Mouse (Mus musculus): Measurements from ENCODE around the gene Six3. TPM values are rescaled to one million over a fixed set of nuclear protein-coding genes. Genes with fewer than 3 reads are reported as not detected.

Six3 gene
- polyA plus RNA-seq, 1 experiment from 2014 or later, result not detected

DNA sequence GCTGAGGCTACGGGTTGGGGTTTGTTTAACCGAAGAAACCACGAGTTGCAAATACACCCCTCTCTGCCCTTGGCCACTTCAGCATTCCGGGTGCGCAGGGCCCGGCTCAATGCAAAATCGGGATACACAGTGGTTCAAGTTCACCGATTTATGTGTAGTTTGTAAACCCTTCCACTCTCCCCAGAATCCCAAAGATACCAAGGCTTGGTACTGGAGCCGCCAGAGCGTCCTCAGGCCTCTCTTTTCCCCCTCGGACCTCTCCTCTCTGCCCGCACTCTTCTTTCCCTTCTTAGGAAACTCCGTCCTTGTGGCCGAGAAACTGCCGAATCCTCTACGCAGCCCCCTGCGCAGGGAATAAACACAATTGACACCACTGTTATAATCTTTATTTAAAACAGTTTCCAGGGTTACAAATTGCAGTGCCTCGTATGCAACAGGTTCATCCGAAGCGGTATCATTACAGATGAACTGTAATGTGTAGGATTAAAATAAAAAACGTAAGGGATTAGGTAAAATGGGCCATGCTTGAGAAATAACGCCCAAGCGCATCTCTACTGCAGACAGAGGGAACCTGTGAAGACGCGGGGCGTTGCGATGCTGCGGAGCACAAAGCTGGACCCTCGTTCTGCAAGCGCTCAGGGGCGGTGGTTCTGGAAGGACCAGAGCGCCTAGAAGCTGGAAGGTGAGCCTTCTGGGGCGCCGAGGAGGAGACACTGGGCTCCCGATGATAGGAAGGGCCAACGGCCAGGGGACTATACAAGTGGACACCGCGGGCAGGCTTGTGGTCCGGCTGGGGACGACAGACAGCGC lies 5.6 kb upstream of the Six3 start:
- no peaks in the 10 kb centered on the region for H3K9me3 ChIP-seq (replicated peaks; ENCODE audit: low read length)
- 0 out of 2 replicates have a peak, but pooled peaks cover 3% of the 10 kb centered on the region for H3K4me1 ChIP-seq (replicated peaks; ENCODE audit: insufficient read depth, low read length)
- WGBS, result 2% methylated on average over 41 of the region's 41 CpGs
- no peak overlapping the region for H3K4me2 ChIP-seq (ENCODE audit: low read length)
- H3K27me3 ChIP-seq (ENCODE audit: insufficient read depth, low read length), result peaks cover 85% of the 10 kb centered on the region
- DNase-seq (ENCODE audit: low spot score) (no peak), ATAC-seq (replicated peaks; ENCODE audit: low FRiP score, low read depth) (no peak)
- no peak for TF ChIP-seq CTCF (IDR thresholded peaks at IDR 0.05; ENCODE audit: low read depth)
- no peak overlapping the region for H3K9ac ChIP-seq (ENCODE audit: low read depth, low read length)
- no peak overlapping the region for H3K27ac ChIP-seq
- no peak overlapping the region for H3K4me3 ChIP-seq (replicated peaks; ENCODE audit: low read depth, low read length)
- no peaks in the 10 kb centered on the region for H3K36me3 ChIP-seq (ENCODE audit: insufficient read depth, low read length)

DNA sequence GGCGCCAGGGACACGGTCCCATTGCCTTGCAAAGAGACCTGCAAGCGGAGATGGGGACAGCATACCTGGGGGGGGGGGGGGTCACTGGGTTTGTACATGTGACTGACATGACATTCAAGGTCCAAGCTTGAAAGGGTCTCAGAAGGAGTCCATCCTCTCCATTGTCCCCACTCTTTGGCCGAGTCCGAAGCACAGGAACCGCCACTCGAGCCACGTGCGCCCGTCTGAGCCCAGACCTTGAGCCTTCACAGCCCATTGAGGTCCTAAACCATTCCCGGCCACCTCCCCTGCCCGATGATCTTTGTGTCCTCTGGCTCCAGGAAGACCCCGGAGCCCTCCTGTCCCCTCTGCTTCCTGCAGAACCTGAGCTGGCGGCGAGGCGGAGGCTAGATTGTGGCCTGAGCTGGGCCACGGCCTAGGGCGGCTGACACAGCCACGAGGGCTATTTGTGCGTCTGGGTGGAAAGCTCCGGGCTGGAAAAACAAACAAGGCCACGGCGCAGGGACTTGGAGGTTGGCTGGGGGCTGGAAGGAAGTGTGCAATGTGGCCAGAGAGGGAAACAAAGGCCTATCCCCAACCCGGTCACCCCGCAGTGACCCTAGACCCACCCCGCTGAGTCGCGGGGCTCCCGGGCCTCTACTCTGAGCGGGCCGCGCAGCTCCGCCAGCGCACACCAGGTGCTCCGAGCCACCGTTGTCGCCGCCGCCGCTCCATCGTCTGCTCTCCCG lies 4.9 kb upstream of the Six3 start:
- no peak for TF ChIP-seq CTCF (IDR thresholded peaks at IDR 0.05; ENCODE audit: low read depth)
- H3K27ac ChIP-seq, result no peak overlapping the region
- H3K27me3 ChIP-seq (ENCODE audit: insufficient read depth, low read length), result peaks cover 86% of the 10 kb centered on the region
- 2% methylated on average over 36 of the region's 42 CpGs for WGBS
- ATAC-seq (replicated peaks; ENCODE audit: low FRiP score, low read depth) (no peak), DNase-seq (ENCODE audit: low spot score) (no peak)
- no peaks in the 10 kb centered on the region for H3K36me3 ChIP-seq (ENCODE audit: insufficient read depth, low read length)
- H3K9me3 ChIP-seq (replicated peaks; ENCODE audit: low read length), result no peaks in the 10 kb centered on the region
- no peak overlapping the region for H3K4me2 ChIP-seq (ENCODE audit: low read length)
- 0 out of 2 replicates have a peak, but pooled peaks cover 3% of the 10 kb centered on the region for H3K4me1 ChIP-seq (replicated peaks; ENCODE audit: insufficient read depth, low read length)
- no peak overlapping the region for H3K4me3 ChIP-seq (replicated peaks; ENCODE audit: low read depth, low read length)
- H3K9ac ChIP-seq (ENCODE audit: low read depth, low read length), result no peak overlapping the region

DNA sequence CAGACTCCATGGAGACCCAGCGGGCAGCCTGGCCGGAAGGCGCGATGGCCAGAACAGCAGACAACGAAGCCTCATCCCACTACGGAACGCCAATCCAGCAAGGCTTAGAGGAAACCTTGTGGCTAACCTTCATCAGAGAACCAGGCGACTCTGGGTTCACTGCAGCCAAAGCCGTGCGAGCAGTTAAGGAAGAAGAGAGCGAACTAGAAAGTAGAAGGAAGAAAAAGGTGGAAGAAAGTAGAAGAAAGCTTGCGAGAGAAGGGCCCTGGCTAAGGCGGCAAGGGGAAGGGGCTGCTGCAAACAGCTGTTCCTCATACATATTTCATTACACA lies 4.3 kb upstream of the Six3 start:
- H3K36me3 ChIP-seq (ENCODE audit: insufficient read depth, low read length), result no peaks in the 10 kb centered on the region
- no peak overlapping the region for H3K27ac ChIP-seq
- 1% methylated on average over 13 of the region's 13 CpGs for WGBS
- H3K4me2 ChIP-seq (ENCODE audit: low read length), result no peak overlapping the region
- no peak overlapping the region for H3K9ac ChIP-seq (ENCODE audit: low read depth, low read length)
- no peak for ATAC-seq (replicated peaks; ENCODE audit: low FRiP score, low read depth)
- H3K4me1 ChIP-seq (replicated peaks; ENCODE audit: insufficient read depth, low read length), result 0 out of 2 replicates have a peak, but pooled peaks cover 3% of the 10 kb centered on the region
- TF ChIP-seq CTCF (IDR thresholded peaks at IDR 0.05; ENCODE audit: low read depth), result no peak
- no peak for DNase-seq (ENCODE audit: low spot score)
- no peak overlapping the region for H3K4me3 ChIP-seq (replicated peaks; ENCODE audit: low read depth, low read length)
- no peaks in the 10 kb centered on the region for H3K9me3 ChIP-seq (replicated peaks; ENCODE audit: low read length)
- H3K27me3 ChIP-seq (ENCODE audit: insufficient read depth, low read length), result peaks cover 90% of the 10 kb centered on the region

- Histone ChIP-seq H3K4me2 (ENCODE audit: low read length) (no peak overlapping the region), H3K27me3 (ENCODE audit: insufficient read depth, low read length) (peaks cover 92% of the 10 kb centered on the region), H3K36me3 (ENCODE audit: insufficient read depth, low read length) (no peaks in the 10 kb centered on the region), H3K4me3 (replicated peaks; ENCODE audit: low read depth, low read length) (no peak overlapping the region), H3K27ac (no peak overlapping the region), H3K9me3 (replicated peaks; ENCODE audit: low read length) (no peaks in the 10 kb centered on the region), H3K9ac (ENCODE audit: low read depth, low read length) (no peak overlapping the region), H3K4me1 (replicated peaks; ENCODE audit: insufficient read depth, low read length) (0 out of 2 replicates have a peak, but pooled peaks cover 3% of the 10 kb centered on the region)
- whole genome bisulfite sequencing, result 3% methylated on average over 13 of the region's 13 CpGs
- ATAC-seq (replicated peaks; ENCODE audit: low FRiP score, low read depth) (no peak), DNase-seq (ENCODE audit: low spot score) (no peak)
- no peak for TF ChIP-seq CTCF (IDR thresholded peaks at IDR 0.05; ENCODE audit: low read depth)
Observed at GRCm38 (mm10) chr17:85609621-85610392, 3.6 kb upstream of the Six3 start.

DNA sequence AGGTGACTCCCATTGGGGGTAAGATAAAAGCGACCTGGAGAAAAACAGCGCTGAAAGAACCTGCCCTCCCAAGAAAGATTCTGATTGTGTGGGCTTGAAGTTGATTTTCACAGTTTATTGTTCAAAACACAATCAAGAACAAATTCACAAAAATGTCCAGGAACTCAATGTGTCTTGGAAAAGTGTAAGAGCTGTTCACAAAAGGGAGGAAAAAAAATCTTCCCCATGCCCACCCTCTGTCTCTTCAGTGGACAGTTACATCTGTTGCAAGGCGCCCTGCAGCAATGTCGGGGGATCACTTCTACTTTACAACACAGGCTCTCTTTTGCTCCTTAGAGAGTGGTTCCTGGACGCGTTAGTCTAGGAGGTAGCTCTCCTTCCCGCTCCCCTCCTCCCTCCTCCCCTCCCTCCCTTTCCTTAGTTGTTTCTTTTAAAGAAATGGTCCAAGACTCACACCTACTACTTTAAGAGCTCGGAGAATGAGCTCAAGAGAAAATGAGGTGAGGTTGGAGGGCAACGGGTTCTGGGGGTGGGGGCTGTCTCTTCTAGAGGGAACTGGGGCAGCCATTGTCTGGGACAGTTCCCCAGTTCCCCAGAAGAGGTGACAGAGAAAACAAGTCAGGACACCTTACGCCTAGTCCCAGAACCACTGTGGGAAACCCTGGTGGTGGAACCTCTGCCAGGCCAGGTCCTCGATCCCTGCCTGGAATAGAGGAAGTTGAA lies 2.9 kb upstream of the Six3 start:
- Histone ChIP-seq H3K4me2 (ENCODE audit: low read length) (no peak overlapping the region), H3K27ac (no peak overlapping the region), H3K4me3 (replicated peaks; ENCODE audit: low read depth, low read length) (no peak overlapping the region), H3K36me3 (ENCODE audit: insufficient read depth, low read length) (no peaks in the 10 kb centered on the region), H3K9ac (ENCODE audit: low read depth, low read length) (no peak overlapping the region), H3K27me3 (ENCODE audit: insufficient read depth, low read length) (peaks cover 92% of the 10 kb centered on the region), H3K9me3 (replicated peaks; ENCODE audit: low read length) (no peaks in the 10 kb centered on the region), H3K4me1 (replicated peaks; ENCODE audit: insufficient read depth, low read length) (0 out of 2 replicates have a peak, but pooled peaks cover 3% of the 10 kb centered on the region)
- DNase-seq (ENCODE audit: low spot score), result no peak
- no peak for TF ChIP-seq CTCF (IDR thresholded peaks at IDR 0.05; ENCODE audit: low read depth)
- WGBS, result 4% methylated on average over 11 of the region's 11 CpGs
- no peak for ATAC-seq (replicated peaks; ENCODE audit: low FRiP score, low read depth)

Data from kidney, postnatal 0 days (tissue).